ENCODE assay signal across 8 mouse cellular contexts in the genomic region with DNA sequence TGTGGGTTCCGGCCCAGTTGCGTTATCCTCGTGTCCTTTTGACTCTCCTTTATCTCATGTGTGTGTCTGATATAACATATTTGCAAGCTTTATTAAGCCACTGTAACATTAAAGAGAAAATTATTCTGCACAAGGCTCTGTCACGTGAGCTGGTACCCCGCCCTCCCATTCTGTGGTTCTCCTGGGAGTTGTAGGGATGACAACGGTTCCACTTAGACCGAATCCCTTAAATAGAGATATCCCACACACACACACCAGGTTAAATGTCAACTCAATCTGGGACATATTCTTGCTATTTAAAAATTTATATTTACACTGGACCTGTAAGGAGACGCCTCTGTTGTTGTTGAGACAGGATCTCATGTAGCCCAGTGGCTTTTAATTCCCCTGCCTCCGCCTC. TPM values are rescaled to one million over a fixed set of nuclear protein-coding genes. Genes with fewer than 3 reads are reported as not detected.
DNase-seq lines count a peak whose midpoint lies in the region; ATAC-seq and TF ChIP-seq lines count a peak whose summit lies in the region.

No protein-coding gene starts in this region.

- peak overlapping the region; percentile 53 for H3K4me3 ChIP-seq in lung, embryonic 14.5 days (ENCODE audit: low read depth, low read length)
- peak overlapping the region; percentile 55 for H3K4me3 ChIP-seq in forebrain, embryonic 15.5 days
- H3K4me3 ChIP-seq in liver, embryonic 13.5 days (replicated peaks): peak overlapping the region; percentile 68

- ATAC-seq in lung, embryonic 14.5 days (ENCODE audit: insufficient read depth): no peak
- no peak for ATAC-seq in forebrain, embryonic 15.5 days (replicated peaks)
- no peak for ATAC-seq in liver, embryonic 13.5 days (ENCODE audit: low read depth)

- H3K9me3 ChIP-seq in lung, embryonic 14.5 days (ENCODE audit: low read depth, low read length): no peaks in the 10 kb centered on the region
- H3K9me3 ChIP-seq in forebrain, embryonic 15.5 days: no peaks in the 10 kb centered on the region
- no peaks in the 10 kb centered on the region for H3K9me3 ChIP-seq in liver, embryonic 13.5 days (replicated peaks)

- H3K4me1 ChIP-seq in lung, embryonic 14.5 days (ENCODE audit: insufficient read depth): no peaks in the 10 kb centered on the region
- peaks cover 12% of the 10 kb centered on the region for H3K4me1 ChIP-seq in forebrain, embryonic 15.5 days
- peaks cover 54% of the 10 kb centered on the region for H3K4me1 ChIP-seq in liver, embryonic 13.5 days (replicated peaks)

- WGBS in lung, embryonic 14.5 days: 4% methylated on average over 9 of the region's 9 CpGs
- 2% methylated on average over 9 of the region's 9 CpGs for WGBS in forebrain, embryonic 15.5 days
- 5% methylated on average over 9 of the region's 9 CpGs for WGBS in liver, embryonic 13.5 days (ENCODE audit: insufficient replicate concordance)

- 0 out of 2 replicates have a peak overlapping the region, but pooled peaks have one; percentile 14 for H3K9ac ChIP-seq in lung, embryonic 14.5 days
- peak overlapping the region; percentile 35 for H3K9ac ChIP-seq in forebrain, embryonic 15.5 days (replicated peaks)
- peak overlapping the region; percentile 63 for H3K9ac ChIP-seq in liver, embryonic 13.5 days

- H3K4me2 ChIP-seq in lung, embryonic 14.5 days: peak overlapping the region; percentile 77
- H3K4me2 ChIP-seq in forebrain, embryonic 15.5 days (replicated peaks): peak overlapping the region; percentile 84
- peak overlapping the region; percentile 84 for H3K4me2 ChIP-seq in liver, embryonic 13.5 days

- no peak for TF ChIP-seq CTCF in lung, embryonic 14.5 days (IDR thresholded peaks at IDR 0.05; ENCODE audit: low read depth)

- DNase-seq in cerebellum, adult 18-20 months: peak; percentile 41 to 52
- no peak for DNase-seq in cerebellum, adult 11 months
- peak; percentile 45 for DNase-seq in lung, embryonic 14.5 days
- no peak for DNase-seq in lung, adult 18-20 months
- no peak for DNase-seq in liver, embryonic 13.5 days
- DNase-seq in adrenal gland, adult 8-10 months: no peak
- no peak for DNase-seq in right cerebral cortex, postnatal 14 days

- H3K36me3 ChIP-seq in lung, embryonic 14.5 days (ENCODE audit: insufficient read depth): no peaks in the 10 kb centered on the region
- H3K36me3 ChIP-seq in forebrain, embryonic 15.5 days: no peaks in the 10 kb centered on the region
- 0 out of 2 replicates have a peak, but pooled peaks cover under 1% of the 10 kb centered on the region for H3K36me3 ChIP-seq in liver, embryonic 13.5 days

- no peaks in the 10 kb centered on the region for H3K27me3 ChIP-seq in lung, embryonic 14.5 days (ENCODE audit: insufficient read depth, low read length)
- H3K27me3 ChIP-seq in forebrain, embryonic 15.5 days: no peaks in the 10 kb centered on the region
- no peaks in the 10 kb centered on the region for H3K27me3 ChIP-seq in liver, embryonic 13.5 days

- no peak overlapping the region for H3K27ac ChIP-seq in lung, embryonic 14.5 days (ENCODE audit: low read depth)
- peak overlapping the region; percentile 47 for H3K27ac ChIP-seq in forebrain, embryonic 15.5 days (replicated peaks)
- peak overlapping the region; percentile 58 for H3K27ac ChIP-seq in liver, embryonic 13.5 days

RNA-seq across cellular contexts. Expression of a gene that starts 14.6 kb away (rescaled TPM):
- polyA plus RNA-seq in lung, embryonic 14.5 days (2014; fragmentation: Nextera tagmentation; extraction: Ambion mirVana): 21.8 and 24.7 TPM in 2 replicates
- 21.0 and 21.5 TPM in 2 replicates for polyA plus RNA-seq in forebrain, embryonic 15.5 days (2015; fragmentation: Nextera tagmentation; extraction: Ambion mirVana)
- 5.5 and 6.5 TPM in 2 replicates for polyA plus RNA-seq in liver, embryonic 13.5 days (2015; fragmentation: Nextera tagmentation; extraction: Ambion mirVana)
- total RNA-seq in adrenal gland, adult 8-10 months (2022): 10 to 100 TPM; 12.0 to 15.5 (median 12.9) TPM

RNA-seq across cellular contexts. Expression of a gene that starts 49.8 kb away (rescaled TPM):
- polyA plus RNA-seq in lung, embryonic 14.5 days (2014; fragmentation: Nextera tagmentation; extraction: Ambion mirVana): 12.3 and 15.6 TPM in 2 replicates
- 26.9 and 30.2 TPM in 2 replicates for polyA plus RNA-seq in forebrain, embryonic 15.5 days (2015; fragmentation: Nextera tagmentation; extraction: Ambion mirVana)
- 1.2 and 1.6 TPM in 2 replicates for polyA plus RNA-seq in liver, embryonic 13.5 days (2015; fragmentation: Nextera tagmentation; extraction: Ambion mirVana)
- total RNA-seq in adrenal gland, adult 8-10 months (2022): 10 to 100 TPM in 3 of 4 experiments, 1 to 10 TPM in 1; 8.2 to 19.2 (median 14.6) TPM

RNA-seq across cellular contexts. Expression of a gene that starts 51.2 kb away (rescaled TPM):
- polyA plus RNA-seq in lung, embryonic 14.5 days (2014; fragmentation: Nextera tagmentation; extraction: Ambion mirVana): 0.53 and 0.74 TPM in 2 replicates
- polyA plus RNA-seq in forebrain, embryonic 15.5 days (2015; fragmentation: Nextera tagmentation; extraction: Ambion mirVana): not detected in 2 replicates
- not detected in 2 replicates for polyA plus RNA-seq in liver, embryonic 13.5 days (2015; fragmentation: Nextera tagmentation; extraction: Ambion mirVana)
- total RNA-seq in adrenal gland, adult 8-10 months (2022): not detected

Comparison
In these comparisons a context has a peak if more than half of its experiments do, and no peak if none do; other contexts are left out.
1. DNase-seq: peak in cerebellum, adult 18-20 months (2 of 2) and lung, embryonic 14.5 days (single experiment); none in cerebellum, adult 11 months (single experiment), lung, adult 18-20 months (0 of 2), liver, embryonic 13.5 days (single experiment), adrenal gland, adult 8-10 months (single experiment) and right cerebral cortex, postnatal 14 days (single experiment).
2. Peak in every context shown above with its lines, with median percentiles within 50 percentile points of each other: H3K4me2 ChIP-seq, H3K4me3 ChIP-seq and H3K9ac ChIP-seq.